Mouse (Mus musculus) stomach, postnatal 0 days (tissue): ENCODE results near the gene Gpr31b.
"Not testable (repeated sequence)": the region's sequence is repeated elsewhere in the genome, so short reads cannot be mapped to it uniquely, and the experiment has no call there.

Source experiments
- CTCF ChIP-seq: IDR thresholded peaks from 2 replicates; pipeline ENCODE4 v1.5.1; 2016; ENCODE audit warnings: antibody characterized with exemption, low read depth, mild to moderate bottlenecking, moderate library complexity
- EP300 ChIP-seq: optimal IDR thresholded peaks from 2 replicates; pipeline ENCODE3; 2016; ENCODE audit warnings: antibody characterized with exemption

GRCm38 (mm10) chr17:13004436-13004835 lies 47.7 kb downstream of the Gpr31b start:
- not testable (repeated sequence) for TF ChIP-seq CTCF, EP300
